Mouse (Mus musculus): ENCODE measurements at regions not wholly inside any gene's neighbourhood (a gene's known extent, or its start where the extent isn't known, plus 50 kb on each side); places are given as distances from the start of the nearest gene placed in this dataset.

- 62% methylated on average over 5 of the region's 5 CpGs for WGBS
- H3K4me1 ChIP-seq (ENCODE audit: insufficient read depth, low read length) = no peaks in the 10 kb centered on the region
- ATAC-seq (no peak), DNase-seq (ENCODE audit: low spot score) (no peak)
- H3K27ac ChIP-seq = no peak overlapping the region
- H3K36me3 ChIP-seq (ENCODE audit: insufficient read depth, low read length) = no peaks in the 10 kb centered on the region
- H3K9me3 ChIP-seq (ENCODE audit: low read length) = no peaks in the 10 kb centered on the region
- H3K4me2 ChIP-seq (ENCODE audit: low read depth, low read length) = no peak overlapping the region
- no peak overlapping the region for H3K4me3 ChIP-seq (ENCODE audit: low read length)
- no peak overlapping the region for H3K9ac ChIP-seq (replicated peaks; ENCODE audit: low read length)
- H3K27me3 ChIP-seq (ENCODE audit: insufficient read depth, low read length) = no peaks in the 10 kb centered on the region
- TF ChIP-seq CTCF (IDR thresholded peaks at IDR 0.05; ENCODE audit: low read depth) = no peak
Observed at GRCm38 (mm10) chr2:72541246-72541645, 65.3 kb downstream of the Cdca7 start.

GRCm38 (mm10) chr2:72545453-72545852 lies 69.5 kb downstream of the Cdca7 start:
- Histone ChIP-seq H3K27me3 (ENCODE audit: insufficient read depth, low read length) (no peaks in the 10 kb centered on the region), H3K4me2 (ENCODE audit: low read depth, low read length) (no peak overlapping the region), H3K4me1 (ENCODE audit: insufficient read depth, low read length) (no peaks in the 10 kb centered on the region), H3K9ac (replicated peaks; ENCODE audit: low read length) (no peak overlapping the region), H3K27ac (no peak overlapping the region), H3K4me3 (ENCODE audit: low read length) (no peak overlapping the region), H3K9me3 (ENCODE audit: low read length) (no peaks in the 10 kb centered on the region), H3K36me3 (ENCODE audit: insufficient read depth, low read length) (no peaks in the 10 kb centered on the region)
- no peak for ATAC-seq
- TF ChIP-seq CTCF (IDR thresholded peaks at IDR 0.05; ENCODE audit: low read depth) = no peak
- WGBS = 98% methylated on average over 1 of the region's 1 CpGs
- DNase-seq (ENCODE audit: low spot score) = no peak

GRCm38 (mm10) chr2:72546476-72546875 lies 70.5 kb downstream of the Cdca7 start:
- H3K27ac ChIP-seq = no peak overlapping the region
- no peak overlapping the region for H3K4me2 ChIP-seq (ENCODE audit: low read depth, low read length)
- no peak overlapping the region for H3K9ac ChIP-seq (replicated peaks; ENCODE audit: low read length)
- no peak for TF ChIP-seq CTCF (IDR thresholded peaks at IDR 0.05; ENCODE audit: low read depth)
- no peaks in the 10 kb centered on the region for H3K36me3 ChIP-seq (ENCODE audit: insufficient read depth, low read length)
- no peaks in the 10 kb centered on the region for H3K9me3 ChIP-seq (ENCODE audit: low read length)
- WGBS = 88% methylated on average over 5 of the region's 5 CpGs
- no peaks in the 10 kb centered on the region for H3K27me3 ChIP-seq (ENCODE audit: insufficient read depth, low read length)
- no peak for ATAC-seq
- no peaks in the 10 kb centered on the region for H3K4me1 ChIP-seq (ENCODE audit: insufficient read depth, low read length)
- DNase-seq (ENCODE audit: low spot score) = no peak
- no peak overlapping the region for H3K4me3 ChIP-seq (ENCODE audit: low read length)

- no peak overlapping the region for H3K27ac ChIP-seq
- H3K9me3 ChIP-seq (ENCODE audit: low read length) = no peaks in the 10 kb centered on the region
- DNase-seq (ENCODE audit: low spot score) (no peak), ATAC-seq (no peak)
- 69% methylated on average over 4 of the region's 4 CpGs for WGBS
- no peaks in the 10 kb centered on the region for H3K27me3 ChIP-seq (ENCODE audit: insufficient read depth, low read length)
- no peaks in the 10 kb centered on the region for H3K4me1 ChIP-seq (ENCODE audit: insufficient read depth, low read length)
- no peak overlapping the region for H3K4me2 ChIP-seq (ENCODE audit: low read depth, low read length)
- no peak overlapping the region for H3K4me3 ChIP-seq (ENCODE audit: low read length)
- TF ChIP-seq CTCF (IDR thresholded peaks at IDR 0.05; ENCODE audit: low read depth) = no peak
- H3K9ac ChIP-seq (replicated peaks; ENCODE audit: low read length) = no peak overlapping the region
- H3K36me3 ChIP-seq (ENCODE audit: insufficient read depth, low read length) = no peaks in the 10 kb centered on the region
Observed at GRCm38 (mm10) chr2:72546963-72547362, 71.0 kb downstream of the Cdca7 start.

GRCm38 (mm10) chr2:72551268-72551667 lies 75.3 kb downstream of the Cdca7 start:
- TF ChIP-seq CTCF (IDR thresholded peaks at IDR 0.05; ENCODE audit: low read depth) = no peak
- 88% methylated on average over 4 of the region's 4 CpGs for WGBS
- Histone ChIP-seq H3K27ac (no peak overlapping the region), H3K36me3 (ENCODE audit: insufficient read depth, low read length) (no peaks in the 10 kb centered on the region), H3K9ac (replicated peaks; ENCODE audit: low read length) (no peak overlapping the region), H3K4me3 (ENCODE audit: low read length) (no peak overlapping the region), H3K4me1 (ENCODE audit: insufficient read depth, low read length) (no peaks in the 10 kb centered on the region), H3K4me2 (ENCODE audit: low read depth, low read length) (no peak overlapping the region), H3K9me3 (ENCODE audit: low read length) (peaks cover 3% of the 10 kb centered on the region; the same call in 1 of the 2 replicates), H3K27me3 (ENCODE audit: insufficient read depth, low read length) (no peaks in the 10 kb centered on the region)
- no peak for ATAC-seq
- no peak for DNase-seq (ENCODE audit: low spot score)

GRCm38 (mm10) chr2:72554603-72555002 lies 78.6 kb downstream of the Cdca7 start:
- DNase-seq (ENCODE audit: low spot score) = no peak

GRCm38 (mm10) chr2:72555116-72555515 lies 79.2 kb downstream of the Cdca7 start:
- no peak overlapping the region for H3K27ac ChIP-seq
- no peaks in the 10 kb centered on the region for H3K4me1 ChIP-seq (ENCODE audit: insufficient read depth, low read length)
- H3K27me3 ChIP-seq (ENCODE audit: insufficient read depth, low read length) = no peaks in the 10 kb centered on the region
- peaks cover 3% of the 10 kb centered on the region; the same call in 1 of the 2 replicates for H3K9me3 ChIP-seq (ENCODE audit: low read length)
- no peak overlapping the region for H3K4me2 ChIP-seq (ENCODE audit: low read depth, low read length)
- H3K36me3 ChIP-seq (ENCODE audit: insufficient read depth, low read length) = no peaks in the 10 kb centered on the region
- no peak for TF ChIP-seq CTCF (IDR thresholded peaks at IDR 0.05; ENCODE audit: low read depth)
- 86% methylated on average over 4 of the region's 4 CpGs for WGBS
- H3K4me3 ChIP-seq (ENCODE audit: low read length) = no peak overlapping the region
- DNase-seq (ENCODE audit: low spot score) (no peak), ATAC-seq (no peak)
- no peak overlapping the region for H3K9ac ChIP-seq (replicated peaks; ENCODE audit: low read length)

More at GRCm38 (mm10) chr2:72554603-72555002, 78.6 kb downstream of the Cdca7 start:
- no peak overlapping the region for H3K4me2 ChIP-seq (ENCODE audit: low read depth, low read length)
- WGBS = 72% methylated on average over 5 of the region's 5 CpGs
- no peak overlapping the region for H3K4me3 ChIP-seq (ENCODE audit: low read length)
- H3K36me3 ChIP-seq (ENCODE audit: insufficient read depth, low read length) = no peaks in the 10 kb centered on the region
- no peak for ATAC-seq
- no peak for TF ChIP-seq CTCF (IDR thresholded peaks at IDR 0.05; ENCODE audit: low read depth)
- no peaks in the 10 kb centered on the region for H3K4me1 ChIP-seq (ENCODE audit: insufficient read depth, low read length)
- H3K9ac ChIP-seq (replicated peaks; ENCODE audit: low read length) = no peak overlapping the region
- peaks cover 3% of the 10 kb centered on the region; the same call in 1 of the 2 replicates for H3K9me3 ChIP-seq (ENCODE audit: low read length)
- H3K27me3 ChIP-seq (ENCODE audit: insufficient read depth, low read length) = no peaks in the 10 kb centered on the region
- no peak overlapping the region for H3K27ac ChIP-seq
